Mouse (Mus musculus): ENCODE data around the gene Nfkbia. TPM values are rescaled to one million over a fixed set of nuclear protein-coding genes. Genes with fewer than 3 reads are reported as not detected.

The Nfkbia gene
- total and polyA plus RNA-seq, 3 experiments: 9.3 to 15.9 TPM; not detected in 1

GRCm38 (mm10) chr12:55526983-55527752 lies 34.7 kb upstream of the Nfkbia start:
- no peak for DNase-seq (ENCODE audit: low read depth, low spot score)
- no peak overlapping the region for H3K27ac ChIP-seq (ENCODE audit: control insufficient read depth, low read depth, low read length)
- TF ChIP-seq SIN3A (IDR thresholded peaks at IDR 0.05; ENCODE audit: low read length) (no peak), CTCF (IDR thresholded peaks at IDR 0.05 in 2 of 3, conservative IDR thresholded peaks at IDR 0.05 in 1 of 3; ENCODE audit: control insufficient read depth in 1 of 3, insufficient read depth in 1 of 3, low read depth in 2 of 3, low read length in 3 of 3, poor library complexity in 1 of 3, severe bottlenecking in 1 of 3) (no peak)
- H3K36me3 ChIP-seq (ENCODE audit: control insufficient read depth in 1 of 2, insufficient read depth in 2 of 2, low read length in 2 of 2): no peaks in the 10 kb centered on the region
- H3K27me3 ChIP-seq (ENCODE audit: control insufficient read depth in 1 of 2, insufficient read depth in 2 of 2, low read length in 2 of 2): no peaks in the 10 kb centered on the region; a peak in 1 of 4 replicates
- no peak overlapping the region for H3K9ac ChIP-seq (ENCODE audit: control insufficient read depth, low read depth, low read length, poor library complexity, severe bottlenecking)
- no peaks in the 10 kb centered on the region for H3K79me2 ChIP-seq (ENCODE audit: control insufficient read depth, insufficient read depth, low read length, poor library complexity)
- no peaks in the 10 kb centered on the region for H3K9me3 ChIP-seq (replicated peaks; ENCODE audit: insufficient read depth, low read length)
- H3K4me1 ChIP-seq (ENCODE audit: control insufficient read depth in 1 of 2, insufficient read depth in 2 of 2, low read length in 2 of 2): 0 out of 4 replicates have a peak, but pooled peaks cover 0 to under 1% of the 10 kb centered on the region in 2 experiments
- no peak overlapping the region for H3K4me3 ChIP-seq (ENCODE audit: control insufficient read depth in 1 of 2, insufficient read depth in 1 of 2, low read depth in 2 of 2, low read length in 2 of 2)

GRCm38 (mm10) chr12:55518061-55518738 lies 25.8 kb upstream of the Nfkbia start:
- Histone ChIP-seq H3K4me1 (ENCODE audit: control insufficient read depth in 1 of 2, insufficient read depth in 2 of 2, low read length in 2 of 2) (no peaks in the 10 kb centered on the region), H3K36me3 (ENCODE audit: control insufficient read depth in 1 of 2, insufficient read depth in 2 of 2, low read length in 2 of 2) (no peaks in the 10 kb centered on the region), H3K4me3 (ENCODE audit: control insufficient read depth in 1 of 2, insufficient read depth in 1 of 2, low read depth in 2 of 2, low read length in 2 of 2) (no peak overlapping the region), H3K79me2 (ENCODE audit: control insufficient read depth, insufficient read depth, low read length, poor library complexity) (no peaks in the 10 kb centered on the region), H3K27ac (ENCODE audit: control insufficient read depth, low read depth, low read length) (no peak overlapping the region), H3K9ac (ENCODE audit: control insufficient read depth, low read depth, low read length, poor library complexity, severe bottlenecking) (no peak overlapping the region), H3K9me3 (replicated peaks; ENCODE audit: insufficient read depth, low read length) (no peaks in the 10 kb centered on the region), H3K27me3 (ENCODE audit: control insufficient read depth in 1 of 2, insufficient read depth in 2 of 2, low read length in 2 of 2) (peaks cover 0 to 2% of the 10 kb centered on the region in 2 experiments; a peak in 1 of 4 replicates)
- peak; percentile 61 for DNase-seq (ENCODE audit: low read depth, low spot score)
- TF ChIP-seq EP300 (IDR thresholded peaks at IDR 0.05; ENCODE audit: low read depth in 1 of 2, low read length in 2 of 2) (no peak), MXI1 (IDR thresholded peaks at IDR 0.05; ENCODE audit: low read depth, low read length) (no peak), MYC (IDR thresholded peaks at IDR 0.05; ENCODE audit: low read depth, low read length) (no peak), SMC3 (IDR thresholded peaks at IDR 0.05; ENCODE audit: low read depth, low read length) (peak; percentile 87), NELFE (IDR thresholded peaks at IDR 0.05; ENCODE audit: low read depth, low read length) (no peak), MAFK (IDR thresholded peaks at IDR 0.05; ENCODE audit: borderline replicate concordance, low read depth, low read length) (no peak), KAT2A (conservative IDR thresholded peaks at IDR 0.05; ENCODE audit: low read depth, low read length) (no peak), MYB (IDR thresholded peaks at IDR 0.05; ENCODE audit: low read depth, low read length) (no peak), POLR2AphosphoS2 (IDR thresholded peaks at IDR 0.05; ENCODE audit: low read length) (no peak), TAL1 (IDR thresholded peaks at IDR 0.05; ENCODE audit: low read length) (no peak), MAZ (IDR thresholded peaks at IDR 0.05; ENCODE audit: low read depth, low read length) (no peak), E2F4 (IDR thresholded peaks at IDR 0.05; ENCODE audit: borderline replicate concordance, low read depth, low read length) (no peak), USF1 (IDR thresholded peaks at IDR 0.05; ENCODE audit: low read depth, low read length) (no peak), ETS1 (IDR thresholded peaks at IDR 0.05; ENCODE audit: low read depth, low read length) (no peak), JUND (IDR thresholded peaks at IDR 0.05; ENCODE audit: low read depth, low read length) (no peak), ZC3H11A (IDR thresholded peaks at IDR 0.05; ENCODE audit: low read depth, low read length) (peak; percentile 71), POLR2AphosphoS5 (IDR thresholded peaks at IDR 0.05; ENCODE audit: borderline replicate concordance, low read depth, low read length) (no peak), POLR2A (IDR thresholded peaks at IDR 0.05; ENCODE audit: control insufficient read depth in 1 of 2, insufficient read depth in 1 of 2, low read depth in 1 of 2, low read length in 2 of 2, poor library complexity in 1 of 2) (no peak), USF2 (IDR thresholded peaks at IDR 0.05; ENCODE audit: borderline replicate concordance in 1 of 2, insufficient read depth in 1 of 2, low read depth in 1 of 2, low read length in 2 of 2) (no peak), CHD2 (IDR thresholded peaks at IDR 0.05; ENCODE audit: low read length) (no peak), UBTF (IDR thresholded peaks at IDR 0.05; ENCODE audit: borderline replicate concordance, insufficient read depth, low read depth, low read length) (no peak), MEF2A (IDR thresholded peaks at IDR 0.05; ENCODE audit: extremely low read depth, insufficient replicate concordance, low read depth, low read length, poor library complexity, severe bottlenecking) (no peak), GATA1 (IDR thresholded peaks at IDR 0.05; ENCODE audit: low read depth, low read length) (no peak), BHLHE40 (IDR thresholded peaks at IDR 0.05; ENCODE audit: borderline replicate concordance, low read depth, low read length) (no peak), ZNF384 (IDR thresholded peaks at IDR 0.05; ENCODE audit: low read depth, low read length) (peak; percentile 62), ZKSCAN1 (IDR thresholded peaks at IDR 0.05; ENCODE audit: low read depth, low read length) (no peak), SIN3A (IDR thresholded peaks at IDR 0.05; ENCODE audit: low read length) (0 out of 2 replicates have a peak, but pooled peaks have one; percentile 27), CHD1 (IDR thresholded peaks at IDR 0.05; ENCODE audit: low read depth, low read length) (no peak)
